Mouse (Mus musculus): ENCODE data around the gene Morn1. TPM values are rescaled to one million over a fixed set of nuclear protein-coding genes. Genes with fewer than 3 reads are reported as not detected.

The Morn1 gene
- polyA plus RNA-seq, 1 experiment from 2014 or later = 1.9 TPM

DNA sequence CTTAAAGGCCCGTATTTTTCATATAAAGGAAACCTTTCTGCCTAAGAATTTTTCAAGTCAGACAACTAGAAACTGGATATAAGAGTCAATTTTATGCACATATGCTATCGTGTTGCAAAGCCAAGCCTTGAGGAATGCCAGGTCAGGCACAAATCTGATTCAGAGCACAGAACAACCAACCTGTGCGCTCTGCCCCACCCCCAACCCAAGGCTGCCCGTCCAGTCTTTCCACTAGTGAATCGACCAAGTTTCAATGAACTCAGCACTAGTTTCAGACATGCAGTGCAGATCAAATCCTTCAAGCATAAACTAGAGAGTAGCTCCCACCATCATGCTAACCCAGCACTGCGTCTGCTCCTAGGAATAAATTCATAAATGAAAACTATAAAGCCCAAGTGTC is 6.7 kb upstream of the Morn1 start:
- Histone ChIP-seq H3K9me3 (replicated peaks) (no peaks in the 10 kb centered on the region), H3K9ac (no peak overlapping the region), H3K4me3 (no peak overlapping the region), H3K36me3 (peaks cover 75% of the 10 kb centered on the region), H3K4me2 (no peak overlapping the region), H3K27ac (no peak overlapping the region), H3K4me1 (replicated peaks) (peaks cover 19% of the 10 kb centered on the region), H3K27me3 (no peaks in the 10 kb centered on the region)
- 88% methylated on average over 6 of the region's 6 CpGs for WGBS
- ATAC-seq (replicated peaks; ENCODE audit: insufficient number of reproducible peaks, insufficient read depth, low FRiP score, low read depth) = no peak

DNA sequence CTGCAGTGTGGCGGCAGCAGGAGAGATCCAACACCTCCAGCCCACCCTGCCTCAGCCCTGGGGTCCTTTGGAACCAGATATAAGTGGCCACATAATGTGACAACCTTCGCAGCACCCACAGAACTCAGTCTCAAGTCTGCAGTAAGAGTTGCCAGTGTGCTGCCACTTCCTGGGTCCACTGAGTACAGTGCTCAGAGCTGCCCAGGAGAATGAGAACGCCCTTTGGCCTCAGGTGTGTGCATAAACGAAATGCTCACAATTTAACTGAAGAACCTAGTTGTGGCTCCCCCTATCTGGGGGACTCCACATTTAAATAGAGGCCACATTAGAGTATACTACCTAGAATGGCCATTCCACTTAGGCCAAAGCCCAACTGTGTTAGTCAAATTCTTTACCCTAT is 2.8 kb upstream of the Morn1 start:
- Histone ChIP-seq H3K9me3 (replicated peaks) (no peaks in the 10 kb centered on the region), H3K9ac (no peak overlapping the region), H3K36me3 (peaks cover 39% of the 10 kb centered on the region), H3K4me1 (replicated peaks) (peaks cover 36% of the 10 kb centered on the region), H3K27ac (no peak overlapping the region), H3K4me3 (no peak overlapping the region), H3K4me2 (no peak overlapping the region), H3K27me3 (no peaks in the 10 kb centered on the region)
- WGBS = 85% methylated on average over 4 of the region's 4 CpGs
- no peak for ATAC-seq (replicated peaks; ENCODE audit: insufficient number of reproducible peaks, insufficient read depth, low FRiP score, low read depth)

DNA sequence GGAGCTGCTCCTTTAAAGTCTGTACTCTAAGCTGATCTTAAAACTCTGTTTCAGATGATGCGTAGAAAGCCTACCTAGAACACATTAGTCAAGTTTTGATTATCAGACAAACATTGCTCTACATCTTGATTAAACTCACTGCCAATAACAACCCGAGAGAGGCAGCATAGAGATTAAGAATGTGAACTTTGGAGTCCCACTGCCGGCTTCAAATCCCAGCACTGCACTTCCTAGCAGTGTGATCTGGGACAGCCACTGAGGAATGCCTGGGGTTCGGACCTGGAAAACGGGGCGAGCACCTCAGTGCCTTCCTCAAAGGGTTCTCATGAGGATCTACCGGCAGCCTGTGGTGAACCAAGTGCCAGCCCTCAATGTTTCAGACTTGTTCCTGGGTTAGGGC is 2.0 kb upstream of the Morn1 start:
- peak overlapping the region; percentile 91; the same call in 1 of the 2 replicates for H3K9ac ChIP-seq
- H3K9me3 ChIP-seq (replicated peaks) = no peaks in the 10 kb centered on the region
- no peak overlapping the region for H3K27ac ChIP-seq
- peaks cover 36% of the 10 kb centered on the region for H3K4me1 ChIP-seq (replicated peaks)
- no peak for ATAC-seq (replicated peaks; ENCODE audit: insufficient number of reproducible peaks, insufficient read depth, low FRiP score, low read depth)
- H3K36me3 ChIP-seq = peaks cover 34% of the 10 kb centered on the region
- no peaks in the 10 kb centered on the region for H3K27me3 ChIP-seq
- WGBS = 80% methylated on average over 7 of the region's 7 CpGs
- H3K4me2 ChIP-seq = peak overlapping the region; percentile 80
- H3K4me3 ChIP-seq = peak overlapping the region; percentile 84

DNA sequence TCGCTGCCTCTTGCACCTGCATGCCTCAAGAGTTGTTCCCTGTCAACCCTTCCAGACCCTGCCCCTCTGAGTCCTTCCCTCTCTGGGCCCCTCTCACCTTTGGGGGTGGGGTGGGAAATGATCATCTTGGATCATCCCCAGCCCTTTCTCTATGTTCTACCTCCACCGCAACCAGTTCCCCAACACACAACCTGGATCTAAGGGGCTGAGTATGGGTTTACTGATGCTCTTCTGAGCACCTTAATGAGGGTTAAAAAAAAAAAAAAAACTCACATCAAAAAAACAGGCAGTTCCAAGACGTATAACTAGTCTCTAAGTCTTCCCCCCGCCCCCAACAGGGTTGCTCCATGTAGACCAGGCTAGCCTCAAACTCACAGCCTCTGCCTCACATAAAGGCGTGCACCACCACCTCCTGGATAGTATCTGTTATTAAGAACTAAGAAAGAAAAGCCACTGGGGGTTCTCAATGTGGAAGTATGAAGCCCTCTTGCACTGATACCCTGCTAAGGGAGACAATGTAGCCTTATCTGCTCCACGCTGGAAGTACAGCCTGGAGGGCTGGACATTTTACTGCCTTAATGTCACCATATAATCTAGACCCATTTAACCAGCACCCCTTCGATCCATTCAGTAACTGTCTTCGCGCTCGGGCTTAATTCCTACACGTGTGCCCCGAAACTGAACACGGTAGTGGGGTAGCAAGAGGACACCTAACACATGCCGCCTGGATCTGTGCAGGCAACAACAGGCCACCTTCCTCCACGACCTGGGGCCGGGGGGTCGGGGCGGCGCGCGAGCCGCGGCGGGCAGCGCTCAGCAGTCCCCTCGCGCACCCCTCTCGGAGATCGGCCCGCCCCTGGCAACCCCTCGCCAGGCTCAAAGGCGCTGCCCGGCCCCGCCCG is 920 bp upstream of the Morn1 start:
- peaks cover 36% of the 10 kb centered on the region for H3K4me1 ChIP-seq (replicated peaks)
- H3K9me3 ChIP-seq (replicated peaks) = no peaks in the 10 kb centered on the region
- H3K27me3 ChIP-seq = no peaks in the 10 kb centered on the region
- peak overlapping the region; percentile 91 for H3K9ac ChIP-seq
- ATAC-seq (replicated peaks; ENCODE audit: insufficient number of reproducible peaks, insufficient read depth, low FRiP score, low read depth) = no peak
- 7% methylated on average over 25 of the region's 35 CpGs for WGBS
- H3K4me3 ChIP-seq = peak overlapping the region; percentile 84
- peaks cover 23% of the 10 kb centered on the region for H3K36me3 ChIP-seq
- H3K27ac ChIP-seq = peak overlapping the region; percentile 94
- H3K4me2 ChIP-seq = peak overlapping the region; percentile 80

DNA sequence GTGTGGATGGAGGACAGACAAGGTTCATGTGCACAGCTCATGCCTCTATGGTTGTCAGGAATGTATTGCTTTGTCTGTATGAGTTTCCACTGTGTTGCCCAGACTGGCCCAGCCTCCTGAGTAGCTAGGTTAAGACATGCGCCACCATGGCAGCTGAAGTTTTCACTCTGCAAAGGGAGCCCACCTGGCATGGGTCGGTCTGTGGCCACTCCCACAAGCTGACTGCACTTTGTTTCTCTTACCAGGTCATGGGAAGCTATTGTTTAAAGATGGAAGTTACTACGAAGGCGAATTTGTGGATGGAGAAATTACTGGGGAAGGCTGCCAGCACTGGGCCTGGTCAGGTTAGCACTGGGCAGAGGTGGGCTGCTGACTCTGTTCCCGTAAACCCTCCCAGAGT is 2.9 kb downstream of the Morn1 start:
- 88% methylated on average over 5 of the region's 5 CpGs for WGBS
- Histone ChIP-seq H3K4me1 (replicated peaks) (peaks cover 21% of the 10 kb centered on the region), H3K4me3 (no peak overlapping the region), H3K27ac (no peak overlapping the region), H3K4me2 (no peak overlapping the region), H3K36me3 (no peaks in the 10 kb centered on the region; the same call in none of the 2 replicates), H3K9ac (no peak overlapping the region), H3K9me3 (replicated peaks) (no peaks in the 10 kb centered on the region), H3K27me3 (no peaks in the 10 kb centered on the region)
- ATAC-seq (replicated peaks; ENCODE audit: insufficient number of reproducible peaks, insufficient read depth, low FRiP score, low read depth) = no peak

DNA sequence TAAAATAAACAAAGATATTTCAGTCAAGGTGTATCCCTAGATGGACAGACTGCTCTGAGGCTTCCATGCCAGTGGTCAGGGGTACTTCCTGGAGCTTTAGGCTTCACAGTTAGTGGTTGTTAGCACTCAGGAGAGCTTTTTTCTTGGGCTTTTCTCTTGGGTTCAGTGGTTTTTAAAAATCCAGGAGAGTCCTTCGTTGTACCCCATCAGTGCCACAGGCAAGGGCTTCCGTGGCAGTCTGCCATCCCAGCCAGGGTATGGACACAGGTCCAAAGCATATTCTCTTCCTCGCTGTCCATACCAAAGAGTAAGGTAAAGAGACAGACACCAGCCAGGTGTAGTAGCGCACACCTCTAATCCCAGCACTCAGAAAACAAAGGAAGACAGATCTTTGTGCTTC is 3.8 kb downstream of the Morn1 start:
- Histone ChIP-seq H3K27me3 (no peaks in the 10 kb centered on the region), H3K4me3 (no peak overlapping the region), H3K4me1 (replicated peaks) (peaks cover 15% of the 10 kb centered on the region), H3K9me3 (replicated peaks) (no peaks in the 10 kb centered on the region), H3K36me3 (no peaks in the 10 kb centered on the region; the same call in none of the 2 replicates), H3K9ac (no peak overlapping the region), H3K27ac (no peak overlapping the region), H3K4me2 (no peak overlapping the region)
- ATAC-seq (replicated peaks; ENCODE audit: insufficient number of reproducible peaks, insufficient read depth, low FRiP score, low read depth) = no peak
- WGBS = 87% methylated on average over 4 of the region's 4 CpGs

DNA sequence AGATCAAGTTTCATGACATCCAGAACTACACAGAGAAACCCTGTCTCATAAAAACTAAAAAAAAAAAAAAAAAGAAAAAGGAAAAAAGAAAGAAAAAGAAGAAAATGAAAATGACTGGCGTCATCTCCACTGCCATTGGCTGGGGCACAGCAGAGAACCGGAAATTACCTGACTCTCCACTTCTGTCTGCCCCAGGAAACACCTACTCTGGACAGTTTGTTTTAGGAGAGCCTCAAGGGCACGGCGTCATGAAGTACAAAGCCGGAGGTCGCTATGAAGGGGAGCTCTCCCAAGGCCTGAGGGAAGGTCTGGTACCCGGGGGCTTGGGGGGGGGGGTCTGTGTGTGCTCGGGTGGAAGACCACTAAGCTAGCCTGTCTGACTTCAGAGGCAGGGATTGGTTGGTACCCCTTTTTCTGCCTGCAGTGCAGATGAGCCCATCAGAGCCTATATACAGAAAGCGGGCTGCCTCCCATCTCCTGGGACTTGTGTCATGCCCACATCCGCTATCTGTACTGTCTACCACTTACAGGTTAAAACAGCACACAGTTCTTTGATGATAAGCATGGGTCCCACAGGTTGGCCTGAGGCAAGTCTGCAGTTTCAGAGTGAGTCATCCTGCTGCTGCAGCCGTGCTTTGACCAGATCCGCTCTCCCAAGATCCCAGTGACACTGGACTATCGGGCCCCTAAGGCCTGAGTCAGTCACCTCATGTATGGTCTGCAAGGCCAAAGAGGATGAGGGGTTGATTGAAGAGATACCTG is 4.5 kb downstream of the Morn1 start:
- WGBS = 83% methylated on average over 13 of the region's 13 CpGs
- ATAC-seq (replicated peaks; ENCODE audit: insufficient number of reproducible peaks, insufficient read depth, low FRiP score, low read depth) = no peak
- Histone ChIP-seq H3K4me3 (no peak overlapping the region), H3K9ac (no peak overlapping the region), H3K36me3 (no peaks in the 10 kb centered on the region; the same call in none of the 2 replicates), H3K27me3 (no peaks in the 10 kb centered on the region), H3K27ac (no peak overlapping the region), H3K9me3 (replicated peaks) (no peaks in the 10 kb centered on the region), H3K4me1 (replicated peaks) (peaks cover 17% of the 10 kb centered on the region), H3K4me2 (no peak overlapping the region)

DNA sequence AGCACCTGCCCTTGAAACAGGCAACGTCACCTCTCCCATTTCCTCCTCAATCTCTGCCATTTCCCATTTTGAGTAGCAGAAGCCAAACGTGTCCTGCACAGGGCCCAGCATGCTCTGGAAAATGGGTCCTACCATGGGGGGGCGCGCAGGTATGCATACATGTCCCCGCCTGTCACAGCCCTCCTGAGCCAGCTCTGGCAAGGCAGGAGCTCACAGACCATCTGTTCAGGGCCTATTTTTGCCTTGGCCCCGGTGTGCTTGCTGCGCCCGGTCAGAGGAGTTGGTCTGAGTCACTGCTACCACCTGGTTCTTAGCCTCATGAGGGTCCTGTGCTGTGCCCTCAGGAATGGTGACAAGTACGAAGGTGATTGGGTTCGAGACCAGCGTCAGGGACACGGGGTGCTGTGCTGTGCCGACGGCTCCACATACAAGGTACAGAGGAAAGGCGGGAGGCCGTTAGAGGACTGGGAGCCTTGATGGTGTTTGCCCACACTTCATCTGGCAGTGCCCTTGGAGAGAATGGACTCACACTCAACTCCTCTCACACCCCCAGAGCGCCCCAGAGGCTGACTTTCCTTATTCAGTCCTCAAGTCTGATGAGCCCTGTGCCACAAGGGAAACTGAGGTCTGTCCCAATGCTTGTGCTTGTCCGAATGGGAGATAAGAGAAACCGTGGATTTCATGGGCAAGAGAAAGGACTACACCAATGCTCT is 6.5 kb downstream of the Morn1 start:
- Histone ChIP-seq H3K27ac (no peak overlapping the region), H3K36me3 (no peaks in the 10 kb centered on the region; the same call in none of the 2 replicates), H3K4me3 (no peak overlapping the region), H3K9ac (no peak overlapping the region), H3K4me1 (replicated peaks) (peaks cover 8% of the 10 kb centered on the region), H3K27me3 (no peaks in the 10 kb centered on the region), H3K4me2 (no peak overlapping the region), H3K9me3 (replicated peaks) (no peaks in the 10 kb centered on the region)
- WGBS = 88% methylated on average over 19 of the region's 19 CpGs
- ATAC-seq (replicated peaks; ENCODE audit: insufficient number of reproducible peaks, insufficient read depth, low FRiP score, low read depth) = no peak

DNA sequence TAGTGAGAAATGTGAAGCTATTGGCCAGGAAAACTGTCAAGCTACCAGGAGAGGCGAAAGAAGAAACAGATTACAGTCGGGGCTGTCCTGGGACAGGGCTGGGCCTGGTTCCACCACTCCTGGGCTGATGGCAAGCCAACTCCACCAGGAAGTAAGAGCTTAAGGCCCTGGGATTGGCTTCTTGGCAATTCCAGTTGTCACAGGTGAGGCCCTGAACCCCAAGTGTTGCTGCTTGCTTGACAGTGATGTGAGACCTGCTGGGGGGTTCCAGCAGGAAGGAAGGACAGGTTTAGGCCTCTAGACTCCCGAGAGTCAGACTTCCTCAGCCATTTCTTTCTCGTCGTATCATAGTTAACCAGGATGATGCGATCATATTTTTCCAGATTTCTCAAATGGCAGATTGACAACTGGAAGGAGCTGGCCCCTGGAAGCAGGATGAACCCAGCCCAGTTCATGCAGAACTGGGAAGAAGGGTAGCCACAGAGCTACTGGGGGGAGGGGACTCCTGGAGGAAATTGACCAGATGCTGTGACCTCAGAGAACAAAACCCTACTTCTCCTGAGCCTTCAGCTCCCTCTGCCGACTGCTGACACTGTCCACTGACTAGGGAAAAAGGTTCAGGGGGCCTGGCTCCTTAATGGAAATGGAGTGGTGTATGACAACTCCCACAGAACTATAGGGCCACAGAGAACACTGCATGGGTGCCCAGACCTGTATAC is 7.2 kb downstream of the Morn1 start:
- Histone ChIP-seq H3K27me3 (no peaks in the 10 kb centered on the region), H3K36me3 (no peaks in the 10 kb centered on the region; the same call in none of the 2 replicates), H3K9me3 (replicated peaks) (no peaks in the 10 kb centered on the region), H3K27ac (no peak overlapping the region), H3K9ac (no peak overlapping the region), H3K4me2 (no peak overlapping the region), H3K4me1 (replicated peaks) (peaks cover 8% of the 10 kb centered on the region), H3K4me3 (no peak overlapping the region)
- ATAC-seq (replicated peaks; ENCODE audit: insufficient number of reproducible peaks, insufficient read depth, low FRiP score, low read depth) = no peak
- WGBS = 73% methylated on average over 7 of the region's 7 CpGs

DNA sequence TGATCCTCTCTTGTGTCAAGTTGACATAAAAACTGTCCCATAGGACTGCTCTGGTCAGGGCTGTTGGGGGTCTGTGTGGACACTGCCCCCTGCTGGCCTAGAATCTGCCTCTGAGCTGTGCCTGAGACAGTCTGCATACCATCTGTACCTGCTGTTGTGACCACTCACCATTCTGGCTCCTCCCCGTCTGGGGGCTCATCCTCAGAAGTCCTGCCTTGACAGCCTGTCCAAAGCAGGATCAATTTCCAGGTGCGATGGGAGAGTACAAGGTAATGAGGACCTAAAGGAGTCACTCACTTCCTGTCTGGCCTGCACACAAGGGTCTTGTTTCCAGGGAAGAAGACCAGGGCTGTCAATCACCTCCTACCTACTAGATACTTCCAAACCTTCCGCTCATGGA is 8.2 kb downstream of the Morn1 start:
- Histone ChIP-seq H3K9ac (no peak overlapping the region), H3K27ac (no peak overlapping the region), H3K36me3 (no peaks in the 10 kb centered on the region; the same call in 1 of the 2 replicates), H3K4me3 (no peak overlapping the region), H3K9me3 (replicated peaks) (no peaks in the 10 kb centered on the region), H3K4me1 (replicated peaks) (peaks cover 8% of the 10 kb centered on the region), H3K4me2 (no peak overlapping the region), H3K27me3 (no peaks in the 10 kb centered on the region)
- 65% methylated on average over 3 of the region's 3 CpGs for WGBS
- ATAC-seq (replicated peaks; ENCODE audit: insufficient number of reproducible peaks, insufficient read depth, low FRiP score, low read depth) = no peak
